Mouse (Mus musculus): ENCODE results near the gene A4galt.
A peak's percentile ranks its signal among the peaks of the same experiment; 100 is the strongest.

Gene A4galt

DNA sequence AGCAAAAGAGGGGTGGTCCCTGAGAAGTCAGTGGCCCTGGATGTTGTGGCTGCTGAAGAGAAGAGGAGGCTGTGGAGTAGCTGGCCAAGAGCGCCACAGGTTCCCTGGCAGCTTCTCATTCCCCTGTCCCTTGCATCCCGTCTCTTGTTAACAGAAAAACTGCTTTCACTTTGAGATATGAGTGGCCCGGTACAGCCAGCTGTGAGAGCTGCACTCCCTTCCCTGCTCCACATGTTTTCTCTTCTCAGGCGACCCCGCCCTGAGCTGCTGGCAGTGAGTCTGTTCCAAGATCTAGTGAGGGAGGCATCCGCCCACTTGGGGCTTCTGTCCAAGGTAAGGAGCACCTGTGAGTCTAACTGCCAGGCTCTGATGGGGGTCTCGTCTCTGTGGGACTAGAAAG is 16.9 kb upstream of the A4galt start:
- DNase-seq (ENCODE audit: low spot score), result peak; percentile 57

DNA sequence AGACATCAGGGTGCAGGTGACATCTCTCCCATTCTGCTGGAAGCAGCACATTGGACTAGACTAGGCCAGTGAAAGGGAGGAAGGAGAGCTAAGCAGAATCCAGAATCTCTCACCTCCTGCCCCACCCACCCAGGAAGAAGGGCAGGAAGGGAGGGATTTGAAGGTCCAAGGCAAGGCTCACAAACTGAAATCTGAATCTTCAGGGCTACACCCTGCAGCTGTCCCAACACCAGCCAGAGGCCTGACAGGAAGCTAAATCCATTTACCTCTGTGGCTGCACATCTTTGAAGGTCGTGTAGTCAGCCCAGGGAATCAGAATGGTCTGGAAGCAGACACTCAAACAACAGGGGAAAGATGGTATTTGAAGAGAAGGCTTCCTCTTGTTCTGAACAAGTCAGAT is 13.7 kb upstream of the A4galt start:
- no peak for DNase-seq (ENCODE audit: low spot score)

DNA sequence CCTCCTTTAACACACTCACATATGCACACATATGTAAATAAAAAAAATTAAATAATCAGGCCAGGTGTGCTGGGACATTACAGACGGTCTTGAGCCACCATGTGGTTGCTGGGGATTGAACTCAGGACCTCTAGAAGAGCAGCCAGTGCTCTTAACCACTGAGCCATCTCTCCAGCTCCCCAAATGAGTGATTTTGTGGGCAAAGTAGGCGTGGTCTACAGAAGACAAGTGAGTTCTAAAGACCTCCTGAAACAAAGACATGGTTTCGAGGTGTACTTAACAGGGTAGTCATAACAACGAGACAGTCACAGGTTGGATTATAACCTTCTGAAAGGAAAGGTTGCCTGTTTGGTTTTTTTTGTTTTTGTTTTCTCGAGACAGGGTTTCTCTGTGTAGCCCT is 11.8 kb upstream of the A4galt start:
- no peak for DNase-seq (ENCODE audit: low spot score)

DNA sequence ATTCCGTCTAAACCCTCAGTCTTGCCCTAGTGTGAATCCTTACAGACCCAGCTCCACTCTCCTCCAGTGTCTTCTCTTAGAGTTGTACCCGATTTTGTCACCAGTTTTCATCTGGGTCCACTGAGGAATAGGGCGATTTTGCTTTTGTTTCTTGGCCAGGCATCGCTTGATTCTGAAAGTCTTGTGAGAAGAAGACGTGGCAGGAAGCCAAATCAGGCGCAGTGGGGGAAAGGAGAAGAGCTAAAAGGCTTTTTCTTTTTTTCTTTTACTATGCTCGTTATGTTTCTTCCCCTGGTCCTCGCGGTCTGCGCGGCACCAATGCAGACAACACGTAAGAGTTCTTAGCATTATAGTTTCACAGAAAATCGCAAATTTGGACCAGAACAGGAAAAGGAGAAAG is 6.3 kb upstream of the A4galt start:
- DNase-seq (ENCODE audit: low spot score), result no peak

DNA sequence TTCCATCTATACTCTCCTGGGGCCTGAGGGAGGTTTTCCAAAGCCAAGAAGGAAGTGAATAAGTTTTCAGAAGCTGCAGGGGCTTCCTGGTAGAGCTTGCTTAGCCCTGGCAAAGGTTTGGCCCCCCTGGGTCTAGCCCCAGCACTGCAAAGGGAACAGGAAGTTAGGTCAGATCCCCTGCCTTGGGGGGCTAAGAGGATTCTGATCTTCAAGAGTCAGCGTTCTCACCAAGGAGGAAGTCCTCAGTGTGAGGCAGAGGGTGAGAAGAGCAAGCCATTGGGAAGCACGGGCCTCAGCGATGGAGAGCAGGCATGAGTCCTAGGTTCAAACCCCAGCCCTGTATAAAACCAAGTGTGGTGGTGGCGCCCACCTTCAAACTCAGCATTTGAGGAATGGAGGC is 4.9 kb upstream of the A4galt start:
- no peak for DNase-seq (ENCODE audit: low spot score)

DNA sequence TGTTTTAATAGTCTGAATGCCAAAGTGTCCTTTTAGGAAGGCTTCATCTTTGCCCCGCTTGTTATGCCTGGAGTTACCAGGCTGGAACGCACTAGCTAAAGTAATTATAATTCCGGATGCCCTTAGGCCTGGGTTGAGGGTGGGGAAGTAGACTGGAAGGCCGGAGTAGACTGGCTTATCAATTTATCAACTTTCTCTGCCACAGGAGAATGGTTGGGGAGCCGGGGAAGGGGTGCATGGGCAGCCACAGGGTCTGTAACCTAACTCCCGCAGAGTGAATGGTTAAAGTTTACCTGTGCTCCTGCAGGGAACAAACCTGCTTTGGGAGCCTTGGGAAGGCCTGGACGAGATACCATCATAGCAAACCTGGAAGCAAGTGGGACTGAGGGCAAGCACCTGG is 4.4 kb upstream of the A4galt start:
- no peak for DNase-seq (ENCODE audit: low spot score)

DNA sequence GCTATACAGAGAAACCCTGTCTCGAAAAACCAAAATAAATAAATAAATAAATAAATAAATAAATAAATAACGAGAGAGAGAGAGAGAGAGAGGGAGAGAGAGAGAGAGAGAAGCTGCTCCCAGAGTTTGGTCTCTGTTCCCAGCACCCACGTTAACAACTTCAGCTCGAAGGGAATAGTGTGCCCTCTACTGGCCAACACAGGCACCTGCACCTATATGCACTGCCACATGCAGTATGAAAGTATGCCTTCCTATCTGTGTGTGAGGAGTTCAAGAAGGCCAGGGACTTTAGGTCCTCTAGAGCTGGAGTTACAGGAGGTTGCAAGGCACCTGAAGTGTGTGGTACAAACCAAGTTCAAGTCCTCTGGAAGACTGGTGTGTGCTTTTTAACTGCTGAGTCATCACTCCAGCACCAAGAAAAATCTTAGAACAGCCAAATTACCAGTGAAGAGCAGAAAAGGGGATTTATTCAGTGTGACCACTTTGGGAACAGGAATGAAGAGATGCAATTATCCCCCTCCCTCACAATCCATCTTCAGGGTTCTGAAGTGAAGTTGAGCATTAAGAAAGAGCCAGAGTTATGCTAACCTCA is 3.7 kb upstream of the A4galt start:
- DNase-seq (ENCODE audit: low spot score), result no peak

DNA sequence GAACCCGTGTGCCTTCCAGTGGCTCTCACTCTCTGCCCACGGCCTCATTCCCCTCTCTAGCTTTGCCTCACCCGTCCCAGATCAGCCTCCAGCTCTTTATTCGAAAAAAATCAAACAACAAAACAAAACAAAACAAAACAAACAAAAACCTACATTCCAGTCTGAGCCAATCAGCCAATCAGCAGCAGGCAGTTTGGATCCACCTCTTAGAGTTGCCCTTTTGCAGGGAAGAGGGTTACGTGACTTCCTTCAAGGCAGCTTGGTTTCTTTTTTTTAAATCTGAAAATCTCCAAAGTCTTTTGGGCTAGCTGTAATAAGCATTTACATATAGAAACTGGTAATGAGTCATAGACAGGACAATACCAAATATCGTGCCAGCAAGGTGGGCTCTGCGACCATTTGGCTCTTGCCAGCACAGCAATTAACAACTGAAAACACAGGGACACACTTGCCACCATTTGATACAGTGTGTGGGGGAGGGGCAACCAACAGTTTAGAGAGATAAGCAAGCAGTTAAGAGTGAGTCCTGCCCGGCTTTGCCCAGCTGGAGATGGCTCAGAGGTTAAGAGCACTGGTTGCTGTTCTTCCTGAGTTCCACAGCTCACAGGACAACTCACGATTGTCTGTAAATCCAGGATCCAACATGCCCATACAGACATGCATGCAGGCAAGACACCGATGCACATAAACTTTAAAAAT is 2.9 kb upstream of the A4galt start:
- no peak for DNase-seq (ENCODE audit: low spot score)

DNA sequence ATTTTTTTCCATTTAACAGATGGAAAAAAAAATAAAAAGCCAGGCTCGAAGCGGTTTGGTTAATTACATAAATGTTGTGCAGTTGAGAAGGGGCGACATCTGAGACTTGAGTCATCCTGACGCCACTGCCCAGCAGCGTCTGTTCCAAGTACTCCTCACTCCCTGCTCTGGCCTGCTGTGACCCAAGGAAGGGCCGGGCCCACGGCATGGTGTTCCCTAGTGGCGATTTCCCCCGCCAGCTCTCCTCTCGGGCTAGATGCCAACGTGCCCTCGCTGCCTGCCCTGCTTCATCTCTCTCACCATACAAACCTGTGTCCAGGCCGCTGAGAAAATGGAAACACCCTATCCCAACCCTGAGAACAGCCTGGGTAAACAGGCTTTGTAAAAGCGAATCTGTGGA is 486 bp upstream of the A4galt start:
- peak; percentile 52 for DNase-seq (ENCODE audit: low spot score)

DNA sequence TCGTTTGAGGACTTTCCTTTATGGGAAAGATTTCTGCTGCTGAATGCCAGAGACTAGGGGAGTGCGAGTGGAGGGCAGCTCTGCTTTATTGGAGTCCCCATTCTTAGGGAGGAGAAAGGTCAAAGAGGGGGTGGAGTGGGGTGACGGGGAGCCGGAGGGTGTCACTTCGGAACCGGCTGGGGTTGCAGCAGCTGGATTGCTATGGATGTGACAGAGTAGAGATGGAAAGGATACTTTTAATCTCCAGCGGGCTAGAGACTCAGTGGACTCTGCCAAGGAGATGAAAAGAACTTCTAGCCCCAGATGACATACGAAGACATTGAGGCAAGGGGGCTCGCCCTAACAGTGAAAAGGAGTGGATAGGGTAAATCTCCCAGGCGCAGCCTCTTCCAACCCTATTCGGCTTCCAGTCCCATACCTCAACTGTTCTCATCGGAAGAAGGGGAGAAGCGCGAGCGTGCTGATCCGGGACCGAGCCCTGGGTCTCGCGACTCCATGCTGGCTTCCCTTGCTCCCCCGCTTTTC is 861 bp downstream of the A4galt start:
- DNase-seq (ENCODE audit: low spot score), result no peak

DNA sequence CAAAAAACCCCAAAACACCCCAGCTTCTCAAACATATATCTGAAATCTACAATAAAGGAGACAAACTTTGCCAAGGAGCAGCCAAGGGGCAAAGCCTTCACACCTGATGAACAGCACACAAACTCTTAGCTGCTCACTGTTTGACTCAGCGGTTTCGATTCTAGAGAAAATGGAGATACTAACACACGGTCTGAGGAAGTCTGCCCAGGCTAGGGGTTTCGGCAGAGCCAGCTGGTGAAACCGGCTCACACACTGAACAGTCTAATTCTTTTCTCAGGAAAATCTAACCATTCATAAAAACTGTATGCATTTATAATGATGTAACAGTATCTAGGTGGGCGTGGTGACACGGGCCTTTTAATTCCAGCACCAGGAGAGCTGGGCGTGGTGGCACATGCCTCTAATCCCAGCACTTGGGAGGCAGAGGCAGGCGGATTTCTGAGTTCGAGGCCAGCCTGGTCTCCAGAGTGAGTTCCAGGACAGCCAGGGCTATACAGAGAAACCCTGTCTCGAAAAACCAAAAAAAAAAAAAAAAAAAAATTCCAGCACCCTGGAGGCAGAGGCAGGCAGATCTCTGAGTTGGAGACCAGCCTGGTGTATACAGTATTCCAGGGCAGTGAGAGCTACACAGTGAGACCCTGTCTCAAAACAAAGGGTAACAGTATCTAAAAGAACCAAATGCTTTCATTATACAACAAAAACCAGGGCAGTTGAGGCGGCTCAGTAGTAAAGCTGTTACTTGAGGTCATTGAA is 1.9 kb downstream of the A4galt start:
- no peak for DNase-seq (ENCODE audit: low spot score)

DNA sequence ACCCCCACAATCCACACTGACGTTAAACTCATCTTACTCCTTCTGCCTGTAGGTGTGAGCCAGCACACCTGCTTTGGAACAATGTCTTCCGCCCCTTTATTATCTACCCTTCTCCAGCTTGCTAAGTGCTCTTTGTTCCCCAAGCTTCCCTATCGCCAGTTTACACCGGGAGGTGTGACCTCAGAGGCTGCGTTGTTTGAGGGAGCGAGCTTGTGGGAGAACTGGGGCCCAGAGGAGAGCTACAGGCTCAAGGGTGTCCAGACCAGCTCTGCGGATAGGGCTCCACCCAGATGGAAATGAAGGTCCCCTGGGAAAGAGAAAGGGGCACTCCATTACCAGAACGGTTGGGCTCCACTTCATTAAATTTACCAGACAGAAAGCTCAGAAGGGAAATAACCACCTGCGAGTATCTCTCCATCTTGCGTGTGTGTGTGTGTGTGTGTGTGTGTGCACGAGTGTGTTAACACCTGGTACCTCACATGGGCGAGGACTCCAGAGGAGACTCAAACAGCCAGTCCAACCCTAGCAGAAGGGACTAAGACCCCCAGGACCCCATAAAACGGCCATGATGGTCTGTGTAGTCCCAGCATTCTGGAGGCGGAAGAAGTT is 3.2 kb downstream of the A4galt start:
- DNase-seq (ENCODE audit: low spot score), result no peak

DNA sequence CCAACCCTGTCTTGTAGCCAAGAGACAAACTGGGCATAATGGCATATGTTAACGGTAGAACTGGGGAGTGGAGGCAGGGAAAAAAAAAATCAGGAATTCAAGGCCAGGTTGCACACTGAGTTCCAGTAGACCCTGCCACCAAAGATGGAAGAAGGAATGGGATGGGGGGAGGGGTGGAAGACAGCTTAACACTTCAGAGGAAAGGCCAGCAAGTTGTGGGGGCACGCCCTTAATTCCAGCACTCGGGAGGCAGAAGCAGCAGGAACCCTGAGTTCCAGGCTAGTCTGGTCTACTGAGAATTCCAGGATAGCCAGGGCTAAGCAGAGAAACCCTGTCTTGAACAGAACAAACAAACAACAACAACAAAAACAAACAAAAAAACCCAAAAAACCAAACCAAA is 7.2 kb downstream of the A4galt start:
- DNase-seq (ENCODE audit: low spot score), result no peak

DNA sequence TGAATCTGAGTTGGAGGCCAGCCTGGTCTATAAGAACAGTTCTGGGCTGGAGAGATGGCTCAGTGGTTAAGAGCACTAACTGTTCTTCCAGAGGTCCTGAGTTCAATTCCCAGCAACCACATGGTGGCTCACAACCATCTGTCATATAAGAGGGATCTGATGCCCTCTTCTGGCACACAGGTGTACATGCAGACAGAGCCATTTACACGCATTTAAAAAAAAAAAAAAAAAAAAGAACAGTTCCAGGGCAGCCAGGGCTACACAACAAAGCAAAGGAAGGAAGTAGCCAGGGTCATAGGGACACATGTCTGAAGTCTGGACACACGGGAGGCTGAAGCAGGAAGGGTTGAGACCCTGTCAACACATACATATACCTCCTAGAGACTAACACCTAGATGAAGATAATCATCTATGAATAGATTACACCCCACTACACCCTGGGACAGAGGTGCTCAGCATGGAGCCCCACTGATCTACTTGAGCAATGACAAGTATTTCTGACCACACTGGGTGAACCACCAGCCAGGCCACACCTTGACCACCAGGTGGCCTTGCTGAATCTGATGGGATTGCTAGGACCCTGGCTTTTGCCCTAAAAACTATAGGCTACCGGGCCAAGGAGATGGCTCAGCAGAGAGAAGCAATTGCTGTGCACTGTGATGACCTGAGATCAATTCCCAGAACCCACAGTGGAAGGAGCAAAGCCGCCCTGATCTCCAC is 9.5 kb downstream of the A4galt start:
- DNase-seq (ENCODE audit: low spot score), result no peak

DNA sequence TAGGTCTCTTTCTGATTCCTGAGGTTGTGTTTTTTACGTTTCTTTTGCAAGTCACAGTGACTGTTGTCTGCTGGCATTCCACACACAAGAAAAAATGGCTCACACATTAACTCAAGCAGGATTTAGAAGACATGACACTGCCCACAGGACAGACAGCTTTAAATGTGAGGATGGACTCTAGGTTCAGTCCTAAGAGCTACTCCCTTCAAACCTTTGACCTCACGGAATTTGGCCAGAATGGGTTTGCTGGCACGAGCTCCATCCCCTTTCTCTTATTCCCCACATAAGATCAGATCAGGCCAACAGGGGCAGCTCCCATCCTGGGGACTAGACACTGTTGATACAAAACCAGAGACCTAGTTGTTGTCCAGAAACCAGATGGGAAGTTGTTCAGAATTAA is 10.1 kb downstream of the A4galt start:
- DNase-seq (ENCODE audit: low spot score), result no peak

DNA sequence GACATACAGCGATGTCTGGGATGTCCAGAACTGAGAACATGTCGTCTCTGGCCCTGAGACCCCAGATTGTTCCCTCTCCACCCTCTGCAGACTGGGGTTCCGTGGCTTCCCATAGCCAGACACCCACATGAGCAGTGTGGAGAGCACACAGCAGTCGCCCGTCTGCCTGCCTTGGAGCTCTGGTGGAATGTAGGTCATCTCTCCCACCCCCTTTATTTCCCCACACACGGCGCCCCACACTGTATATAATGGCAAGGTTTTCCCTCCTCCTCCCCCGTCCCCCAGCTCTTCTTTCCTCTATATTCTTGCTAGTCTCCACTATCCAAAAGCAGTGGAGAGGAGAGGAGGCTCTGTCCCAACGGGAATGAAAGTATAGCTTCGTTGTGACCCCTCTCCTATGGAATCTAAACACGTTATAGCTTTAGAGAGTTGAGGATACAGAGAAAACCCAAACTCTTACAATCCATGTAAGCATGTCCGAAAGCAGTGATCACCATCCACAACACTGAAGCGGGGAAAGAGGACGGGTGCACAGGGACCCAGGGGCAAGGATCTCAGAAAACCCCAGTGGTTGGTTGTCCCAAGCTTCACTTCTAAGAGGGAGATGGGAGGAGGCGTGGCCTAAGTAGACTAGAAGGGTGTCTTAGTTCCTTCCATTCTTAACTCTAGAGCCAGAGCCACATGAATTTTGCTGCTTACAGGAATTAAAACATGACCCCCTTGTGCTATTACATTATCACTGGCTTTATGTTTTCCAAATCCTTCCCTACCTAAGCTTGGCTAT is 13.9 kb downstream of the A4galt start:
- peak; percentile 2 for DNase-seq (ENCODE audit: low spot score)

DNA sequence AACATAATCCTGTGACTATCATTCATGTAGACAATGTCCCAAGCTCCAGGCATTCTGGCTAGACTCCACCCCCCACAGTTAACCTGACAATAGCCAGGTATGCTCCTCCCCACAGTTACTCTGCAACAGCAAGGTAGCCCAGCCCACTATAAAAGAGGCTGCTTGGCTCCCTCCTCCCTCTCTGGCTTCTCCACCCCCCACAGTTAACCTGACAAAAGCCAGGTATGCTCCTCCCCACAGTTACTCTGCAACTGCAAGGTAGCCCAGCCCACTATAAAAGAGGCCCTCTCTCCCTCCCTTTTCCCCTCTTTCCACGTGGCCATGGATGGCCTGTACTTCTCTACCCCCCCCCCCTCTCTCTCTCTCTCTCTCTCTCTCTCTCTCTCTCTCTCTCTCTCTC is 14.8 kb downstream of the A4galt start:
- DNase-seq (ENCODE audit: low spot score), result no peak

DNA sequence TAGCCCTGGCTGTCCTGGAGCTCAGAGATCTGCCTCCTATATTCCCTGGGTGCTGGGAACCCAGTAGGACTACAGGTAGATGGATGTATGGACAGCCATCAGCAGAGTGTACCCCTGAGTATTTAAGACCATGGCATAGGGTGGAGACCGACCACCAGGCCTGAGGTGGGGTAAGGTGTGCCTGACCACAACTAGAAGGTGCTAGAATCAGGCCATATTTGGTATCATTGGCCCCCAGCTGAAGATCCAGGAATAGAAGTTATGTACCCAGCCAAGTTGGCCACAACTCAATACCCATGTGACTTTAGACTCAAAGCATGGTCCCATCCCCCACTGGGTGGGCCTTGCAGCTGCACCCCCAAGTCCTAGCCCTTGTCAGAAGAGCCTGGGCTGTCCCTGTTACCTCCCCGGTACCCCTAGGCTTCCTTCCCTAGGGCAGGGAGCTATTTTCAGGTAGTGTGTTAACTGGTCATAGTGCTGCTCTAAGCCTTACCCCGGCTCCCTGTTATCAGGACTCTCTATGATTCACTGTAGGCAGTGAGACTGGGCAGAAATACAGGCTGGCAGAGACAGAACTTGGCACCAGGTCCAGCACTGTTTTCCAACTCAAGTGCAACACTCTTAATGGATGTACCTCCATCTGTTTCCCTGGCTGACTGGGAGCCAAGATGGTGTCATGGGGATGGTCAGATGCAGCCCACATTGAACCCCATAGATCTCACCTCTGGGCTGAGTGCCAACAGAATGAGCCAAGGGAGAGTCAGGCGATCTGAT is 18.2 kb downstream of the A4galt start:
- peak; percentile 68 for DNase-seq (ENCODE audit: low spot score)

DNA sequence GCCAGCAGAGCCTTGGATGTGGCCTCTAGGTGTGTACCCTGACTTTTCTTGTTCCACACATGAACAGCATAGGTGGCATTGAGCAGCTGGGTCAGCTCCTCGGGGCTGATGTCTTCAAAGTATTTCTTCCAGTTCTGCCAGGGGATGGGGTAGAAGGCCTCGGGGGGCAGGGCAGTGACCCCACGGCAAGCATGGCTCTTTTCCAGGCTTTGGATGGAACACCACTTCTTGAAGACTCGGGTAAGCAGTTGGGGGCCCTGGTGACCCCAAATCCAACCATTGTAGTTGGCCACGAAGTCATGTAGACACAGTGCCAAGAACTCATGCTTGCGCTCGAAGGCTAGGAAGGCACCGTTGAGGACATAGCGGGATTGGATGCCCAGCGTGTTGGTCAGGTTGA is 24.0 kb downstream of the A4galt start:
- DNase-seq (ENCODE audit: low spot score), result no peak

DNA sequence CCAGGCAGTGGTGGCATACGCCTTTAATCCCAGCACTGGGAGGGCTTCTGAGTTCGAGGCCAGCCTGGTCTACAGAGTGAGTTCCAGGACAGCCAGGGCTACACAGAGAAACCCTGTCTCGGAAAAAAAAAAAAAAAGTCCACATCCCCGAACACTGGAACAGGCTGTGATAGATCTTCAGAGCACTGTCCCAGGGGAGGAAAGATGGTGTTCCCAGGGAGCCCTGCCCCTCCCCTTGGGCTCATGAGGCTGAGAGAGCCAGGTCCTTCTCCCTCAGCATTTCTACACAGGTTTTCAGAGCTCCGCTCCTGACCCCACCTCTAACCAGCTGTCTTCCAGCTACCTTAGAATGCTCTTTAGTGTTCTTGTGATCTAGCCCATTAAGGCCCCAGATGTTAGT is 24.7 kb downstream of the A4galt start:
- no peak for DNase-seq (ENCODE audit: low spot score)

Measured in urinary bladder, postnatal 14 days (tissue).